Mouse (Mus musculus) B cell, adult 62 days (primary cell): ENCODE results near the gene St3gal5. TPM values are rescaled to one million over a fixed set of nuclear protein-coding genes. Genes with fewer than 3 reads are reported as not detected.

ENCODE experiments used
- total RNA-seq: library from RNA; stranded (reverse); gene quantifications from 4 replicates; pipeline ENCODE4 v1.2.4, GENCODE M21; 2023

St3gal5 gene
- 16.0 to 21.7 TPM (median 19.1 TPM) in 4 replicates for total RNA-seq

DNA sequence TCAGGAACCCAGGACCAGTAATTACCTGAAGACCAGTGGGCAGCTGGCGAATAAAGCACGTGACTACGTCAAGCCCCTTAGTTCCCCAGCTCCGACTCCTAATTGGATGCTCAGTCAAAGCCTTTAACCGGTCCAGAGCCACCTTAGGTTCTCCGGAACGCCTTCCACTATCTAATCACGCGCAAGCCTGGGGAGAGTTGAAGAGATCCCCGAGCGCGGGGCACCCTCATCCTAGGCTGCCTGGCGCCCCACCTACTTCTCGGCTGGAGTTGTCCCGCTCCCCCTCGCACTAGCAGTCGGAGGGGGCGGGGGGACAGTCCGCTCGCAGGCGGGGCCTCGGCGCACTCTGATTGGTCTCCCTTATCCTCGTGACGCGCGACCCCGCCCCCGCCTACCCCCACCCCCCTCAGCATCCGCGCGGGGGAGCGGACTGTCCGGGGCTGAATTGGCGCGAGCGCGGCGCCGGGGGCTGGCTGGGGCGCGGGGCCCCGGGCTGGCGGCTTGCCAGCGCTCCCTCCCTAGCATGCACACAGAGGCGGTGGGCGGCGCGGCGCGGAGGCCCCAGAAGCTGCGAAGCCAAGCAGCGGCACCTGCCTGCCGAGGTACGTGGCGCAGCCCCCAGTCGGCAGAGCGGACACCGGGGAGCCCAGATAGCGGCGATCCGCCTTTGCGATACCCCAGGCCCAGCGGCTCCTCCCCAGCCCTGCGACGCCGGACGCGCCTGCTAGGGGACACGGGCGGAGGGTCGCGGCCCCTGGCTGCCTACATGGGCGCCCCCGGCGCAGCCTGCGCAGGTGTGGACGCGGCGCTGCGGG lies at the start of gene St3gal5:
TSS of gene St3gal5 (plus strand) at position 412 of the 815 bp plus-strand sequence.

Other genes starting within 250 kb of the St3gal5 start
- gene Ptcd3, start 188.8 kb upstream of the St3gal5 start, total RNA-seq: 86.8 to 109 TPM (median 98.9 TPM) in 4 replicates
- gene Polr1a, start 188.5 kb upstream of the St3gal5 start, total RNA-seq: 68.8 to 75.9 TPM (median 70.6 TPM) in 4 replicates
- not detected in 4 replicates for gene Atoh8, start 138.0 kb downstream of the St3gal5 start, total RNA-seq
- not detected in 4 replicates for gene Sftpb, start 207.0 kb downstream of the St3gal5 start, total RNA-seq
- 41.8 to 54.8 TPM (median 43.5 TPM) in 4 replicates for gene Usp39, start 247.6 kb downstream of the St3gal5 start, total RNA-seq
- 39.6 to 46.0 TPM (median 41.1 TPM) in 4 replicates for gene 0610030E20Rik, start 249.7 kb downstream of the St3gal5 start, total RNA-seq